Mouse (Mus musculus) 3134 (cell line): Measurements from ENCODE around the gene Ncapg.
"Not testable (repeated sequence)": the region's sequence is repeated elsewhere in the genome, so short reads cannot be mapped to it uniquely, and the experiment has no call there.

ENCODE experiments used
- DNase-seq: peaks from one replicate; pipeline ENCODE4 v3.0.0-alpha.2; 2011; ENCODE audit warnings: low spot score; ENCODE audit not compliant: insufficient read length; ENCODE audit errors: extremely low read depth

Ncapg gene

DNA sequence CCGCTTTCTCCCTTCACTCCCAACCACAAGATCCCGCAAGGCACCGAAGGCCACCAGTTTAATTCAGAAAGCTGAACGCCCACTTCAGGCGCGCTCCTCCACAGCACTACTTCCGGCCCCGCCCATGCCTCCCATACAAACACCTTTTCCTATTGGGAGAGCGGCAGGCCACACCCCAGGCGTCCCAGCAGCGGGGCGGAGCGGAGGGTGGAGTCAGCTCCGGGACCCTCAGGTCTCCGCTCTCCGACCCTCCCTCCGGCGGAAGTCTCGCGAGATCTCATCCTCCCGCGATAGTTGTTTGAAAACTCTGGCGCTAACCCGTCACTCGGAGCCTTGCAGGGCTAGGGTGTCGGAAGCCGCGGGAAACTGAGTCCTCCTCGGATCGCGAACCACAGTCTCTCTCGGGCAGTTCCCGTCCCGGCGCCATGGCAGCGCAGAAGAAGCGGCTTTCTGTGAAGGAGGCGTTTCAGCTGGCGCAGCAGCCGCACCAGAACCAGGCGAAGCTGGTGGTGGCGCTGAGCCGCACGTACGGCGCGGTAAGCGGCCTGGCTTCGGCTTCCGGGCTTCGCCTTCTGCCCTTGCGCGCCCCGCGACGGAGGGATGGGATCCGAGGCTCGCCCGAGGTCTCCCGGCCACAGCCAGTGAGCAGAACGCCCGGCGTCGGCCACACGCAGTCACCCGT lies at the start of gene Ncapg:
Gene Ncapg, plus strand, starts transcription at position 322 of the 682 bp plus-strand sequence.
- peak; percentile 98 for DNase-seq

DNA sequence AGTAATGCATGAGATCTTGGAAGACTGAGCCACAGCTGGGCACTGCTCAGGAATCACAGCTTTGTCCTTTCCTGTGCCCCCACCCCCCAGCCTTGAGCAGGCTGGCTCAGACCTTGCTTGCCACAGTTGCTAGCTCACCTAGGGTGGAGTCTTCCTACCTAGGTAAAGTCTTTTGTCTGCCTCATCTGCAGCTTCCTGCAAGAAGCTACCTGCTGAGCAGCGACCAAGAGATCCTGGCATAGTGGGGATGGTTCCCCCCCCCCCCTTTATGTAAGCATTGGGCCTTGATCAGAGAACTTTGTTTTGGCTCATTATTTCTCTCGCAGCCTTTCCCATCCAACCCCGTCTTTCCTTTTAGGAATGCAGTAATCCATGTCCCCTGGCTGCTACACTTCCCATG lies 48.2 kb upstream of the Ncapg start:
- no peak for DNase-seq

DNA sequence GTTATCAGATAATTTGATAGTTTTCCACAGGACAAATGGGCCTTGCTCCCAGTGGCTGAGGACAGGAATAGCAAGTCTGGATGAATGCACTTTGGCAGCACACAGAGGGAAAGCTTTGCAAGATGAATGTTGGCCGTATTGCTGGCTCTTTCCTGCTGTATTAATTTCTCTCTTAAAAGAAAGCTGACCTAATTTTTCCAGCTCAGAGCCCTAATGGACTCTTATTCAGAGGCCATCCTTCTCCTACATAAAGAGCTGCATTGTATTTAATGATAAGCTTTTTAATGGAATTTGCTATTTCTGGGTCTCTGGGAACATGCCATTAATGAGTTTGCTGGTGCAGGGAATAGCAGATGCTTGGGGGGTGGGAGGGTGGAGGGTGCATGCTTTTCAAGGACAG lies 41.9 kb upstream of the Ncapg start:
- DNase-seq, result no peak

DNA sequence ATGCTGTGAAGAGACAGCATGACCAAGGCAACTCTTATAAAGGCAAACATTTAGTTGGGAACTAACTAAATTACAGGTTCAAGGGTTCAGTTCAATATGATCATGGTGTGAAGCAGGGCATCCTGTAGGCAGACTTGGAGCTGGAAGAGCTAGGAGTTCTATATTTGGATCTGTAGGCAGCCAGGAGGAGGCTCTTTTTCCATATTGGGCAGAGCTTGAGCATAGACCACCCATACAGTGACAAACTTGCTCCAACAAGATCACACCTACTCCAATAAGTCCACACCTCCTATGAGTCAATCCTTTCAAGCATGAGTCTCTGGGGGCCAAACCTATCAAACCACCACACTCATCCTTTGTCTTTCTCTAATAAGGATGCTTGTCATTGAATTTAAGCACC lies 40.2 kb upstream of the Ncapg start:
- no peak for DNase-seq

DNA sequence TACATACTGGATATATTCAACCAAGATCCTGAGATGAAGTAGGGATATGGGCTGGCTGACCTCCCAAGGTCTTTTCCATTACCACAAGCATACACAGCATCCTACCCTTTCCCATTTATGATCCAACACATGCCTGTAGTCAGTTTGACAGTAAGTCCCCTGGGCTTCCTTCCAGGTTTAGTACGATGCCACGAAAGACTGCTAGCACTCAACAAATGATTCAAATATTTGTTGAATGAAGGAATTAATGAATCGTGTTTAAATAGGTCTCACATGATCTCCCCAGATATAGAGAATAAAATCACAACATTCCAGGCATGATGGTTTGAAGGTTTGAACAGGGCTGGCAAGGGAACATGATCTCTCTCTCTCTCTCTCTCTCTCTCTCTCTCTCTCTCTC lies 31.3 kb upstream of the Ncapg start:
- no peak for DNase-seq

DNA sequence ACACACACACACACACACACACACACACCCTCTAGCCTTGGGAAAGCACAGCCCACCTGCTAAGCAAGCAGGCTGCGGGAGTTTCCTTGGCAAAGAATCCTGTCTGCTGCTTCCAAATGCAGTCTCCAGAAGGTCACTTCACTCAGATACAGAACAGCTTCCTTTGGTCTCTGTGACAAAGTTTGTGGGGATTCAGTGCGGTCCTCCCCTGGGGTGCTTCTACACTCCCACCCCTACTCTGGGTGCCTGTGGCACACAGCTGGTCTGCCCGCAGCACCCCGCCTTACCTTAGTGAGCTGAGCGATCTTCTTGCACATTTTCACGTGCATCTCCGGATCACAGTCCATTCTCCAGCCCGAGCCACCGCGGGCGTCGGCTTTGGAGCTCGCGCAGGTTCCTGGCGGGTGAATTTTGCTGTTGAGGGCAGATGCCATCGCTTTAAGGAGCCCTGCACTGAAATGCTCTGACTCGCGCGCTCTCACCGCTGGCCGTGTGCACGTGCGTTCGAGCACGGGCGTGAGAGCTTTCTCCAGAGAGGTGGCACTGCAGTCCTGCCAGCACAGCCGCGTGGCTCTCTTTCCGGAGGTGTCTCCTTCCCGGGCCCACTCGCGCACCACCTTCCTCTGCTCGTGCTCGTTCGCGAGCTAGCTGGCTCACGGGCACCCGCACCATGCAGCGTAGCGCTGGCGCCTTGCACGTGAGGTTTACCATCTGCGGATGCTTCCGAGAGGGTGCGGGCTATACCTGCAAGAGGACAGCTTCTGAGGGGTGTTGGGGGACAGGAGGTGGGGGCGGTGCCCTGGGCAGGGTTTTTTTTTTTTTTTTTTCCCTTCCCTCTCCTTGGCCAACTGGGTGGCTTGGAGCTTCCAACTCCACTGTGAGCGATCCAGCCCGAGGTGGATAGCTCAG lies 30.7 kb upstream of the Ncapg start, which contains the start of gene Fam184b:
Gene Fam184b, minus strand, starts transcription at position 809 of the 909 bp plus-strand sequence.
- DNase-seq, result peak; percentile 9

DNA sequence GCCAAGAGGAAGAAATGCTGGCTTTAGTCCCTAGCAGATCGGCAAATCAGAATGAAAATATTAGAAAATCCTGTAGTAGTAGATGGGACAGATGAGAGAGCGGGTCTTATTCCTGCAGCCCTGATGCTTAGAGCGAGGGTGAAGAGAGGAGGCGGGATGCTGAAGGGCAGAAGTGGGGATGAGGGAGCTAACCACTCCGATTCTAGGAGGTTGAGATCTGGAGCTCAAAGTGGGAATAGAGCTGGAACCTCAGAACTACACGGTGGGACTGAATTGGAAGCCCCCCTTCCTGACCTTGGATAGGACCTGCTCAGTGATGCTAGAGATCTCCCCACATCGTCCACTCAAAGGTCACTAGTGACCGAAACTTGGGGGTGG lies 30.0 kb upstream of the Ncapg start:
- DNase-seq, result no peak

DNA sequence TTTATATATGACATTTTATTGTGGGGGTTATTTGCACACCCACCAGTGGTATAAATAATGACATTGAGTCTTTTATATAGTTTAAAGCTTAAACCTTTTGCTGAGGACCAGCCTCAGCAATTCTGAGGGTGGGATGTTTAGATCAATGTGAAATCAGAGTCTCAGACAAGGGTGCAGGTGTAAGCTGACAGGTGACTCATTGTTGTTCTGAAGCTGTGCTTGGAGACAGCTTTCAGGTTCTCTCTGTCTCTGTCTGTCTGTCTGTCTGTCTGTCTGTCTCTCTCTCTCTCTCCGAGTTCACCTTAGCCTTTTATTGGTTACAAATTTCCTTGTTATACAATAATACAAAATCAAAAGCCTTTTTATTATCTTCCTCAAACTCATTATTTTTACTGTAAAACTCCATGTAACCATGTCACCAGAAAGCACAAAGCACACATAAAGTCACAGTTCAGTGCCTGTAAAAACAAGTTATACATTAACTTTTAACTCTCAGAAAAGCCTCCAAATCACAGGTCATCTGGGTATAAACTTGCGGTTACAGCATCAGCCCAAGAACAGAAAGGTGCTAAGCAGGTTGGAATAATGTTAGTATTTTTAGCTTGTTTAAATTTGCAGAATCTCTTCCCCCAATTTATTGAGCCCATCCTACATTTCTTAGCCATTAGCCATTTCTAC lies 18.6 kb upstream of the Ncapg start:
- no peak for DNase-seq

DNA sequence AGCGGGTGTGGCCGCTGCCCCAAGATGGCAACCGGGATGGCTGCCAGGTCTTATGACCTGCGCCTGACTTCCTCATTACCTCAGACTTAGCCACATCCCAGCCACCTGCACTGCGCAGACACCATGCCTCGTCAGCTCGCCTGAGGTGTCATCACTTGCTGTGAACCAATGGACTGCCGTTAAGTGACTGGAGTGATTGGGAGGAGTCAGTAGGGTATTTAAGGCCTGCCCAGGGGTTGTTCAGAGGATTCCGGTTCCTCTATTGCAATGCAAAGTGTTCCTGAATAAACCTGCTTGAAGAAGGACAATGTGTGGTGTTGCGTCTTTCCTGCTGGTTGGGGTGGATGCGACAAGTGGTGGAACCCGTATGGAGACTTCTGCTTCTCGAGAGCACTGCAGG lies 11.3 kb upstream of the Ncapg start:
- not testable (repeated sequence) for DNase-seq

DNA sequence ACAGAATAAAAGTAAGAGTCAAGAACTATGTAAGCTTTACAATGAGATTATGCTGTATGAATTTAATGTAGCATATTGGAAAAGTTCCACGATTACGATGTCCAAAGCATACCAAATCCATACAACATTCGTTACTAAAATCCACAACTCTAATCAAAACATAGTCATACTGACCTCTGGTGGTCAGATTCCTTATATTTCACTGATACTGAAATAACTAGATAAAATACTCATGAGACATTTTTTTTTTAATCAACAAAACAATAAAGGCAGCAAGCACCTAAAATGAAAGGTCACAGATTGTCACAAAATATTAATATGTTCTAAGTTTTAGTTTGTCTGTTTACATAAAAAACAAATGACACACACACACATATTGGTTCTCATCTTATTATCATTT lies 1.4 kb upstream of the Ncapg start:
- peak; percentile 5 for DNase-seq

DNA sequence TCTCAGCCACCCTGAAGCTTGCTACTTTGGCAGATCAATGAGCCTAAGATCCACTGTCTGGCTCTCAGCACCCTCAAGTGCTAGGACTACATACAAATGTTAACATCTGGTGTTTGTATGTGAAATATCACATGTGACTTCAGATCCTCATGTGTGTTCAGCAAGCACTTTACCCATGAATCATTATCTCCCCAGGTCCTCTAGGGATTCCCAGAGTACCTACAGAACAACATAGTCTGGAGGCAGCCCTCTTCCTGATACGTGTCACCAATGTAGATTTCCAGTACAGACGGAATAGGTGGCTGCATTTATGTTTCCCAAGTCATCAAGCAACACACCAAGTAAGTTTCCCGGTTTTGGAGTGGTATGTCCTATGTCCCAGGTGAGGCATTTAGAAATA lies 888 bp upstream of the Ncapg start:
- DNase-seq, result peak; percentile 3

DNA sequence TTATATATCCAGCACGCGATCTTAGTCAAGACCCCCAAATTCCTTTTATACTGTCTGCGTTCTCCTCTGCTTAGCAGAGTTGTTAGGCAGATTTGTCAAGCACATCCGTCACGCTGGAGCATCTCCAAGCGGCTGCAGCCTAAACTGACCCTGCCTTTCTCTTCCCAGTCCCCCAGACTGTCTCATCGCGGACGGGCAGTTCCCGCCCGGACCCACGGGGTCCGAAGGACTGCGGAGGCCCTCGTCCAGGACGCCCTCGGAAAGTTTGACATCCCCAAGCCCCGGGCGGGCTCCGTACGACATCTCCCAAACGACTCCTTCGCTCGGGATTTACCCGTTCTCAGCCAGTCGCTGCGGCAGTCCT lies 503 bp upstream of the Ncapg start:
- DNase-seq, result no peak

DNA sequence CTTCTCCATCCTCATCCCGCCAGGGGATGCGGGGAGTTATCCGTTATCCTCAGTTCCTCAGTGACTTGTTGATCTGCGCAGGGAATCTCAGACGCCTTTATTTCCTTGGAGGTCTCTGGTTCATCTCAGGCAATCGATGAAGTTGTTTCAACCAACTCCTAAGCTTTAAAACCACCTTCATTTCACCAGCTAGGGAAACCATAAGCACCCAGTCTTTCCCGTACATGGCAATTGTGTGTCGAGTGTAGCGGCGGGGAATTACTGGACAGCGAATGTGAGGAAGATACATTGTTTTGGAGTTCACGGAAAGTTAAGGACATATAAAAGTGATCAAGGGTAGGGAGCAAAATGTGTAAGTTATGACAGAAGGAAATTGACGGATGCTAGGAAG lies 556 bp downstream of the Ncapg start:
- no peak for DNase-seq

DNA sequence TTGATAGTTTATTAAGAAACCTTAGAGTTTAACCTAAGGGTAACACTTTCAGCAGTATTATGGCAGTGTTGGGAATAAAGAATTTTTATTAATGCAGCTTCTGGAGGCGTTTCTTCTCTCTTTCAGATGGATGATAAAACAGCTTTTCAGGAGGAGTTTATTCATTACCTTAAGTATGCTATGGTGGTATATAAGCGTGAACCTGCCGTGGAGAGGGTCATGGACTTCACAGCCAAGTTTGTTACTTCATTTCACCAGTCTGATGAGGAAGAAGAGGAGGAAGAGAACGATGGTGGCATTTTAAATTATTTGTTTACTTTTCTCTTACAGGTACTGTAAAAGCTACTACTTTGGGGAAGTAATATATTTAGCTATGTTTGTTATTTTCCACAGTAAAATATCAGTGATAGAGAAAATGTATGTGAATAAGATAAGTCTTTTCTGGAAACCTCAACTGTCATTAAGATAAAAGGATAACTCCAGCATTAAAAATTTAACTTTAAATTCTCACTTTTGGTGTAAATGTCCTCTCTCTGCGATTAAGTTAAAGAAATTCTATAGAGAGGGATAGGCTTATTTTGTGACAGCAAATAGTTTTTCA lies 1.3 kb downstream of the Ncapg start:
- DNase-seq, result no peak

DNA sequence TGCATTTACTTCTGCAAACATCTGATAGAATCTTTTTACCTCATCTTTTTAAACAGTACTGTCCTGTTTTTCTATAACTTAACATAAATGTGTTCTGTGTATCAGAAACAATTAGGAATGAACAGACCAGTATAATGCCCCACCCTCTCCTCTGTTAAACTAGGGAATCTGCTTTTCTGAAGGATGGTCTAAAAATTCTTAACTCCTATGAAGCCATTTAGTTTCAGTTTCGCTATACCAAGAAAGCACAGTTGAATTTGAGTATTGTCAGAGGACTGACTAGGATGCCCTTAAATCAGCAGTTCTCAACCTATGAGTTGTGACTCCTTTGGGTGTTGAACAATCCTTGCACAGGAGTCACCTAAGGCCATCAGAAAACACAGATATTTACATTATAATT lies 5.3 kb downstream of the Ncapg start:
- no peak for DNase-seq

DNA sequence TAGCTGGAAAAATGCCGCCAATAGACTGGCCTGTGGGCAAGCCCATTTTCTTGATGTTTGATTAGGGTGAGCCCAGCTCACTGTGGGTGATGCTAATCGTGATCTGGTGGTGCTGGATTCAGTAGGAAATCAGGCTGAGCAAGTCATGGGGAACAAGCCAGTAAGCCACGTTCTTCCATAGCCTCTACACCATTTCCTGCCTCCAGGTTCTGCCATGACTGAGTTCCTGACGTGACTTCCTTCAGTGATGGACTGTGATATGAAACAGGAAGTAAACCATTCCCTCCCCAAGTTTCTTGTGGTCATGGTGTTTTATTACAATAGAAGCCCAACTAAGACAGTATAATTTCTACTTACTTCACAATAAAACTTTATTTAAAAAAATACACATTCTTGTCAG lies 7.9 kb downstream of the Ncapg start:
- no peak for DNase-seq

DNA sequence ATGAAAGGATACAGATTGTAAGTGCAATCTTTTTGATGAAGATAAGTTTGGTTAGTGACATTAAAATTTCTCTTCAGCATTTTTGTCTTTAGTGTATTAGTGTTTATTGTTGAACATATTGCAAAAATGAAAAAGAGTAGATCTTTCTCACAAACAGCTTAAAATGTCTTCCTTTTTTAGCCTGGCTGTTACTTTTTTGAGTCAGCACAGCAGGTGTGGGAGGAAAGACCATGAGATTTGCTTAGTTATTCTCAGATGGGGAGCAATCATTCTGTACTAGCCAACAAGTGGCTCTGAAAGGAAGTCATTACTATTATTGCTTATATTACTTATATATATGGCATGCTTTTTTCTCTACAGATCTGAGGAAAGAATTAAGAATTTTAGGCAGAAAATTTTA lies 10.2 kb downstream of the Ncapg start:
- no peak for DNase-seq

DNA sequence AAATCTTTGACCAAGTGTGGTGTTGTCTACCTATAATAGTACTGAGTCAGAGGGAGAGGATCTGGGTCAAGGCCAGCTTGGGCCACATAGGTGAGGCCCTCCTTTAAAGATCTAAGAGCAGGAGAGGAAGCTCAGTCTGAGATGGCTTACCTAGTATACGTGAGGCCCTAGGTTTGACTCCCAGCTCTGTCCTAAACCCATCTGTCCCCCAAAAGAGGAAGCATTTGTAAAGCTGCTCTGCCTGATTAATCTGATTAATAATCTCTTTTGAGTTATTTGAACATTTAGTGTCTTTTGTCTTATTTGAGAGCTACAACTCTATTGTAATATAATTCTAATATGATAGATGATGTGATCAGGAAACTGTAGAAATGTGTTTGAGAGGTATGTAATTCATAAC lies 13.7 kb downstream of the Ncapg start:
- DNase-seq, result no peak

DNA sequence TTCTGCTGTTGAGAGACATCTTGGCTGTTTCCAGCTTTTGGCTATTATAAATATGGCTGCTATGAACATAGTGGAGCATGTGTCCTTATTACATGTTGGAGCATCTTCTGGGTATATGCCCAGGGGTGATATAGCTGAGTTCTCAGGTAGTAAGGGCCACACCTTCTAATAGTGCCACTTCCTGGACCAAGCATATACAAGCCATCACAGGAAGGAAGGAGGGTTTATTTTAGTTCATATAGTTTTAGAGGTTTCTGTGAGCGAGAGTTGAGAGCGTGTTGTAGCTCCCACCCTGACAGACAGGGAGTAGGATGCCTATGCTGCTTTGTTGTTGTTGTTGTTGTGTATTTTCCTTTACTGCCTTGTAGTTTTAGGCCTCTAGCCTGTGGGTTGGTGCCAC lies 15.5 kb downstream of the Ncapg start:
- no peak for DNase-seq

DNA sequence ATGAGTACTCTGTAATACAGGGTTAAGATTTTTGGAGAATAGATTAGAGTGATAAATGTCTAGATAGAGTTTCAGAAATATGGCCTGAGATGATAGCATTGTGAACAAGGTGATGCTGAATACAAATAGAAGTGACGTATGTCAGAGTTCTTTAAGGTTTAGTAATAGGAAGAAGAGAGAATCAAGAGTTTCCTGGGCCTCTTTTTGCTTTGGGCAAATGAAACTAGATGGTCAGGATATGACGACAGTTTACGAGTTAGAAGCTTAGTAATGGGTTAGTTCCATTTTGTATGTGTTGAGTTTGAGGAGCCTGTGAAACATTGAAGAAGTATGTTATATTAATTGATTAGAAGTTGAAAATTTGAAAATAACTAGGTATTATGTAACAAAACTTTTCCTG lies 16.5 kb downstream of the Ncapg start:
- no peak for DNase-seq

DNA sequence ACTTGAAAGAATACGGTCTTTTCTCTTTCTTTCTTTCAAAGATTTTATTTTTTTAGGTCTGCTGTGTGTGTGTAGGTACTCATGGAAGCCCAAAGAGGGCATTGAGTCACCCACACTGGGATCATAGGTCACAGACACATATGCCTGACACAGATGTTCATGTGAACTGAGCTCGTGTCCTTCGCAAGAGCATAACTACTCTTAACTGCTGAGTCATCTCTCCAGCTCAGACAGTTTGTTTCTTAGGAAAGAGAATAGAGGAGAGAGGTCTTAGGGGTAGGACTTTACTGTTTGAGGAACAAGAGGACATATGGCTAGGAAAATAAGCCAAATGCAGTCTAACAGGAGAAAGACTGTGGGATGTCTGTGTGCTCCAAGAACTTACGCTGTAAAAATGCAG lies 19.4 kb downstream of the Ncapg start:
- DNase-seq, result no peak
